Mouse (Mus musculus): Measurements from ENCODE around the gene Tctn1. TPM values are rescaled to one million over a fixed set of nuclear protein-coding genes. Genes with fewer than 3 reads are reported as not detected.

Gene Tctn1
- total RNA-seq, 1 experiment from 2014 or later: 2.0 TPM

GRCm38 (mm10) chr5:122288147-122288811 lies 24.0 kb upstream of the Tctn1 start:
- ATAC-seq (replicated peaks; ENCODE audit: insufficient number of reproducible peaks, low FRiP score, low TSS enrichment, poor library complexity, severe bottlenecking): no peak

GRCm38 (mm10) chr5:122287026-122287425 lies 22.8 kb upstream of the Tctn1 start:
- no peak for ATAC-seq (replicated peaks; ENCODE audit: insufficient number of reproducible peaks, low FRiP score, low TSS enrichment, poor library complexity, severe bottlenecking)

- ATAC-seq (replicated peaks; ENCODE audit: insufficient number of reproducible peaks, low FRiP score, low TSS enrichment, poor library complexity, severe bottlenecking): no peak
Measured at GRCm38 (mm10) chr5:122286191-122286590, 21.9 kb upstream of the Tctn1 start.

GRCm38 (mm10) chr5:122285767-122286150 lies 21.5 kb upstream of the Tctn1 start:
- ATAC-seq (replicated peaks; ENCODE audit: insufficient number of reproducible peaks, low FRiP score, low TSS enrichment, poor library complexity, severe bottlenecking): peak; percentile 42

- ATAC-seq (replicated peaks; ENCODE audit: insufficient number of reproducible peaks, low FRiP score, low TSS enrichment, poor library complexity, severe bottlenecking): no peak
Measured at GRCm38 (mm10) chr5:122285029-122285766, 20.9 kb upstream of the Tctn1 start.

GRCm38 (mm10) chr5:122284183-122285028 lies 20.1 kb upstream of the Tctn1 start, which contains the start of gene Pptc7:
Gene Pptc7, plus strand, starts transcription at chr5:122284365.
- ATAC-seq (replicated peaks; ENCODE audit: insufficient number of reproducible peaks, low FRiP score, low TSS enrichment, poor library complexity, severe bottlenecking): peak; percentile 81

GRCm38 (mm10) chr5:122283828-122284182 lies 19.5 kb upstream of the Tctn1 start:
- no peak for ATAC-seq (replicated peaks; ENCODE audit: insufficient number of reproducible peaks, low FRiP score, low TSS enrichment, poor library complexity, severe bottlenecking)

GRCm38 (mm10) chr5:122280827-122281462 lies 16.7 kb upstream of the Tctn1 start:
- ATAC-seq (replicated peaks; ENCODE audit: insufficient number of reproducible peaks, low FRiP score, low TSS enrichment, poor library complexity, severe bottlenecking): peak; percentile 57

- ATAC-seq (replicated peaks; ENCODE audit: insufficient number of reproducible peaks, low FRiP score, low TSS enrichment, poor library complexity, severe bottlenecking): no peak
Measured at GRCm38 (mm10) chr5:122280422-122280826, 16.2 kb upstream of the Tctn1 start.

- no peak for ATAC-seq (replicated peaks; ENCODE audit: insufficient number of reproducible peaks, low FRiP score, low TSS enrichment, poor library complexity, severe bottlenecking)
Measured at GRCm38 (mm10) chr5:122279799-122280421, 15.7 kb upstream of the Tctn1 start.

GRCm38 (mm10) chr5:122278946-122279345 lies 14.7 kb upstream of the Tctn1 start:
- no peak for ATAC-seq (replicated peaks; ENCODE audit: insufficient number of reproducible peaks, low FRiP score, low TSS enrichment, poor library complexity, severe bottlenecking)

GRCm38 (mm10) chr5:122274785-122275184 lies 10.5 kb upstream of the Tctn1 start:
- ATAC-seq (replicated peaks; ENCODE audit: insufficient number of reproducible peaks, low FRiP score, low TSS enrichment, poor library complexity, severe bottlenecking): peak; percentile 95

GRCm38 (mm10) chr5:122272821-122273220 lies 8.6 kb upstream of the Tctn1 start:
- ATAC-seq (replicated peaks; ENCODE audit: insufficient number of reproducible peaks, low FRiP score, low TSS enrichment, poor library complexity, severe bottlenecking): no peak

GRCm38 (mm10) chr5:122268858-122269604 lies 4.8 kb upstream of the Tctn1 start:
- peak; percentile 75 for ATAC-seq (replicated peaks; ENCODE audit: insufficient number of reproducible peaks, low FRiP score, low TSS enrichment, poor library complexity, severe bottlenecking)

GRCm38 (mm10) chr5:122267899-122268298 lies 3.6 kb upstream of the Tctn1 start:
- peak; percentile 11; the same call in 1 of the 2 replicates for ATAC-seq (replicated peaks; ENCODE audit: insufficient number of reproducible peaks, low FRiP score, low TSS enrichment, poor library complexity, severe bottlenecking)

- no peak for ATAC-seq (replicated peaks; ENCODE audit: insufficient number of reproducible peaks, low FRiP score, low TSS enrichment, poor library complexity, severe bottlenecking)
Measured at GRCm38 (mm10) chr5:122267136-122267535, 2.9 kb upstream of the Tctn1 start.

GRCm38 (mm10) chr5:122265942-122266341 lies 1.7 kb upstream of the Tctn1 start:
- no peak for ATAC-seq (replicated peaks; ENCODE audit: insufficient number of reproducible peaks, low FRiP score, low TSS enrichment, poor library complexity, severe bottlenecking)

GRCm38 (mm10) chr5:122265187-122265586 lies 927 bp upstream of the Tctn1 start:
- no peak for ATAC-seq (replicated peaks; ENCODE audit: insufficient number of reproducible peaks, low FRiP score, low TSS enrichment, poor library complexity, severe bottlenecking)
